9 mouse cellular contexts compared by ENCODE assay signal in genomic region chr11:76211595-76211994, GRCm38 (mm10). TPM values are rescaled to one million over a fixed set of nuclear protein-coding genes. Genes with fewer than 3 reads are reported as not detected.
A peak's percentile ranks its signal among the peaks of the same experiment; 100 is the strongest.
DNase-seq lines count a peak whose midpoint lies in the region; ATAC-seq and TF ChIP-seq lines count a peak whose summit lies in the region.
"Not testable (repeated sequence)": the region's sequence is repeated elsewhere in the genome, so short reads cannot be mapped to it uniquely, and the experiment has no call there.
"Had no signal": no experiment of that assay in that cellular context is flagged by ENCODE, and none has a peak within 500 bp of the region (broad histone marks: within the 10 kb centered on the region; RNA-seq: fewer than 3 reads in every experiment).

No protein-coding gene starts in this region.

- TF ChIP-seq CTCF in gastrocnemius, adult 2 months (IDR thresholded peaks at IDR 0.05); testis, adult 2 months (IDR thresholded peaks at IDR 0.05; ENCODE audit: control insufficient read depth, insufficient read depth, insufficient replicate concordance, low read depth, low read length): not testable (repeated sequence)

- not testable (repeated sequence) for H3K36me3 ChIP-seq in testis, adult 2 months (ENCODE audit: control insufficient read depth, insufficient read depth, low read length)

- H3K27ac ChIP-seq in gastrocnemius, adult 2 months, result peak overlapping the region; percentile 38; the same call in 1 of the 2 replicates
- not testable (repeated sequence) for H3K27ac ChIP-seq in testis, adult 2 months (ENCODE audit: control insufficient read depth, insufficient read depth, low read depth, low read length)

- TF ChIP-seq POLR2A in testis, adult 2 months (IDR thresholded peaks at IDR 0.05; ENCODE audit: control insufficient read depth, low read depth, low read length), result not testable (repeated sequence)

- H3K27me3 ChIP-seq in testis, adult 2 months (ENCODE audit: control insufficient read depth, insufficient read depth, low read length), result not testable (repeated sequence)

- H3K4me3 ChIP-seq in gastrocnemius, adult 2 months, result not testable (repeated sequence)
- peak overlapping the region; percentile 57 for H3K4me3 ChIP-seq in testis, adult 2 months (ENCODE audit: control insufficient read depth, low read depth, low read length)

- DNase-seq in gastrocnemius, adult 2 months, result peak; percentile 76
- peak; percentile 42 for DNase-seq in gastrocnemius, postnatal 25 days

- not testable (repeated sequence) for H3K4me1 ChIP-seq in testis, adult 2 months (ENCODE audit: control insufficient read depth, insufficient read depth, low read length)

- peak; percentile 89 for ATAC-seq in cerebellum, adult (ENCODE audit: insufficient number of reproducible peaks, low FRiP score, low TSS enrichment)
- 0 out of 2 replicates have a peak, but pooled peaks have one; percentile 31 for ATAC-seq in frontal cortex, adult (ENCODE audit: low TSS enrichment)

- intact Hi-C loops in gastrocnemius, adult 2 months (cut with DNase I), result not testable (repeated sequence)

RNA-seq across cellular contexts. Expression of gene Dbil5, which starts 5.8 kb away (rescaled TPM):
- total RNA-seq in gastrocnemius, adult 2 months (2021), result not detected
- under 1 TPM in 1 of 2 experiments, not detected in 1; 0.51 TPM for total RNA-seq in gastrocnemius, postnatal 25 days (2021)
- polyA plus RNA-seq in testis, adult 2 months (2012; rRNA removed), result 2,170 and 2,532 TPM in 2 replicates
- total RNA-seq: adrenal gland, postnatal 36 days had no signal
- polyA plus RNA-seq: activated CD4-positive, CD25-positive, alpha-beta regulatory T cell, adult 4 months; forebrain, embryonic 13.5 days; forebrain, embryonic 15.5 days had no signal

RNA-seq across cellular contexts. Expression of gene Gemin4, which starts 5.9 kb away (rescaled TPM):
- total RNA-seq in gastrocnemius, adult 2 months (2021), result 1 to 10 TPM; 3.0 to 3.9 TPM
- 1 to 10 TPM; 1.4 to 1.5 TPM for total RNA-seq in gastrocnemius, postnatal 25 days (2021)
- 39.6 and 40.8 TPM in 2 replicates for polyA plus RNA-seq in testis, adult 2 months (2012; rRNA removed)

RNA-seq across cellular contexts. Expression of gene Mrm3, which starts 31.9 kb away (rescaled TPM):
- 10 to 100 TPM; 11.3 to 16.2 TPM for total RNA-seq in gastrocnemius, adult 2 months (2021)
- total RNA-seq in gastrocnemius, postnatal 25 days (2021), result 10 to 100 TPM; 11.9 to 13.7 TPM
- polyA plus RNA-seq in testis, adult 2 months (2012; rRNA removed), result 3.0 and 4.3 TPM in 2 replicates

RNA-seq across cellular contexts. Expression of gene Glod4, which starts 31.9 kb away (rescaled TPM):
- 10 to 100 TPM; 21.9 to 24.2 TPM for total RNA-seq in gastrocnemius, adult 2 months (2021)
- total RNA-seq in gastrocnemius, postnatal 25 days (2021), result 10 to 100 TPM; 19.7 to 20.4 TPM
- polyA plus RNA-seq in testis, adult 2 months (2012; rRNA removed), result 9.4 and 10.6 TPM in 2 replicates

RNA-seq across cellular contexts. Expression of gene Fam57a, which starts 32.1 kb away (rescaled TPM):
- 1 to 10 TPM; 1.4 to 2.0 TPM for total RNA-seq in gastrocnemius, adult 2 months (2021)
- total RNA-seq in gastrocnemius, postnatal 25 days (2021), result 1 to 10 TPM; 1.6 to 2.8 TPM
- polyA plus RNA-seq in testis, adult 2 months (2012; rRNA removed), result 2.4 and 3.2 TPM in 2 replicates
